Mouse (Mus musculus): Measurements from ENCODE around the gene Kif3c. TPM values are rescaled to one million over a fixed set of nuclear protein-coding genes. Genes with fewer than 3 reads are reported as not detected.

The Kif3c gene
- polyA plus RNA-seq, 1 experiment: 1.0 TPM

GRCm38 (mm10) chr12:3356824-3357223, 8.1 kb upstream of the Kif3c start:
- Histone ChIP-seq H3K27me3 (ENCODE audit: control insufficient read depth, insufficient read depth, low read length) (no peaks in the 10 kb centered on the region), H3K27ac (ENCODE audit: control insufficient read depth, insufficient read depth, low read depth, low read length) (no peak overlapping the region), H3K4me1 (ENCODE audit: control insufficient read depth, insufficient read depth, low read length) (no peaks in the 10 kb centered on the region), H3K4me3 (ENCODE audit: control insufficient read depth, low read depth, low read length) (peak overlapping the region; percentile 58), H3K36me3 (ENCODE audit: control insufficient read depth, insufficient read depth, low read length) (no peaks in the 10 kb centered on the region)
- TF ChIP-seq POLR2A (IDR thresholded peaks at IDR 0.05; ENCODE audit: control insufficient read depth, low read depth, low read length): no peak
- TF ChIP-seq CTCF (IDR thresholded peaks at IDR 0.05; ENCODE audit: control insufficient read depth, insufficient read depth, insufficient replicate concordance, low read depth, low read length): no peak

- no peaks in the 10 kb centered on the region for H3K36me3 ChIP-seq (ENCODE audit: control insufficient read depth, insufficient read depth, low read length)
- TF ChIP-seq POLR2A (IDR thresholded peaks at IDR 0.05; ENCODE audit: control insufficient read depth, low read depth, low read length) (no peak), CTCF (IDR thresholded peaks at IDR 0.05; ENCODE audit: control insufficient read depth, insufficient read depth, insufficient replicate concordance, low read depth, low read length) (no peak)
- H3K27ac ChIP-seq (ENCODE audit: control insufficient read depth, insufficient read depth, low read depth, low read length): no peak overlapping the region
- H3K27me3 ChIP-seq (ENCODE audit: control insufficient read depth, insufficient read depth, low read length): no peaks in the 10 kb centered on the region
- H3K4me1 ChIP-seq (ENCODE audit: control insufficient read depth, insufficient read depth, low read length): peaks cover under 1% of the 10 kb centered on the region
- no peak overlapping the region for H3K4me3 ChIP-seq (ENCODE audit: control insufficient read depth, low read depth, low read length)
Observed at GRCm38 (mm10) chr12:3359302-3359701, 5.6 kb upstream of the Kif3c start.

GRCm38 (mm10) chr12:3360043-3360442, 4.9 kb upstream of the Kif3c start:
- Histone ChIP-seq H3K4me1 (ENCODE audit: control insufficient read depth, insufficient read depth, low read length) (peaks cover 7% of the 10 kb centered on the region), H3K27me3 (ENCODE audit: control insufficient read depth, insufficient read depth, low read length) (no peaks in the 10 kb centered on the region), H3K27ac (ENCODE audit: control insufficient read depth, insufficient read depth, low read depth, low read length) (no peak overlapping the region), H3K4me3 (ENCODE audit: control insufficient read depth, low read depth, low read length) (no peak overlapping the region), H3K36me3 (ENCODE audit: control insufficient read depth, insufficient read depth, low read length) (no peaks in the 10 kb centered on the region)
- no peak for TF ChIP-seq CTCF (IDR thresholded peaks at IDR 0.05; ENCODE audit: control insufficient read depth, insufficient read depth, insufficient replicate concordance, low read depth, low read length)
- TF ChIP-seq POLR2A (IDR thresholded peaks at IDR 0.05; ENCODE audit: control insufficient read depth, low read depth, low read length): no peak

- no peak for TF ChIP-seq CTCF (IDR thresholded peaks at IDR 0.05; ENCODE audit: control insufficient read depth, insufficient read depth, insufficient replicate concordance, low read depth, low read length)
- TF ChIP-seq POLR2A (IDR thresholded peaks at IDR 0.05; ENCODE audit: control insufficient read depth, low read depth, low read length): no peak
- H3K27me3 ChIP-seq (ENCODE audit: control insufficient read depth, insufficient read depth, low read length): no peaks in the 10 kb centered on the region
- H3K4me1 ChIP-seq (ENCODE audit: control insufficient read depth, insufficient read depth, low read length): peaks cover 21% of the 10 kb centered on the region
- H3K4me3 ChIP-seq (ENCODE audit: control insufficient read depth, low read depth, low read length): no peak overlapping the region
- H3K36me3 ChIP-seq (ENCODE audit: control insufficient read depth, insufficient read depth, low read length): no peaks in the 10 kb centered on the region
- H3K27ac ChIP-seq (ENCODE audit: control insufficient read depth, insufficient read depth, low read depth, low read length): no peak overlapping the region
Observed at GRCm38 (mm10) chr12:3364076-3364475, 856 bp upstream of the Kif3c start.

GRCm38 (mm10) chr12:3365449-3366189, 687 bp downstream of the Kif3c start:
- no peak overlapping the region for H3K27ac ChIP-seq (ENCODE audit: control insufficient read depth, insufficient read depth, low read depth, low read length)
- H3K4me1 ChIP-seq (ENCODE audit: control insufficient read depth, insufficient read depth, low read length): peaks cover 21% of the 10 kb centered on the region
- H3K27me3 ChIP-seq (ENCODE audit: control insufficient read depth, insufficient read depth, low read length): no peaks in the 10 kb centered on the region
- TF ChIP-seq POLR2A (IDR thresholded peaks at IDR 0.05; ENCODE audit: control insufficient read depth, low read depth, low read length) (no peak), CTCF (IDR thresholded peaks at IDR 0.05; ENCODE audit: control insufficient read depth, insufficient read depth, insufficient replicate concordance, low read depth, low read length) (no peak)
- no peaks in the 10 kb centered on the region for H3K36me3 ChIP-seq (ENCODE audit: control insufficient read depth, insufficient read depth, low read length)
- peak overlapping the region; percentile 64 for H3K4me3 ChIP-seq (ENCODE audit: control insufficient read depth, low read depth, low read length)

GRCm38 (mm10) chr12:3366190-3366956, 1.4 kb downstream of the Kif3c start:
- no peak overlapping the region; the same call in 1 of the 2 replicates for H3K4me3 ChIP-seq (ENCODE audit: control insufficient read depth, low read depth, low read length)
- no peaks in the 10 kb centered on the region for H3K36me3 ChIP-seq (ENCODE audit: control insufficient read depth, insufficient read depth, low read length)
- no peaks in the 10 kb centered on the region for H3K27me3 ChIP-seq (ENCODE audit: control insufficient read depth, insufficient read depth, low read length)
- no peak overlapping the region for H3K27ac ChIP-seq (ENCODE audit: control insufficient read depth, insufficient read depth, low read depth, low read length)
- peaks cover 21% of the 10 kb centered on the region for H3K4me1 ChIP-seq (ENCODE audit: control insufficient read depth, insufficient read depth, low read length)
- TF ChIP-seq CTCF (IDR thresholded peaks at IDR 0.05; ENCODE audit: control insufficient read depth, insufficient read depth, insufficient replicate concordance, low read depth, low read length) (no peak), POLR2A (IDR thresholded peaks at IDR 0.05; ENCODE audit: control insufficient read depth, low read depth, low read length) (no peak)

- H3K27ac ChIP-seq (ENCODE audit: control insufficient read depth, insufficient read depth, low read depth, low read length): no peak overlapping the region
- peaks cover 21% of the 10 kb centered on the region for H3K4me1 ChIP-seq (ENCODE audit: control insufficient read depth, insufficient read depth, low read length)
- H3K36me3 ChIP-seq (ENCODE audit: control insufficient read depth, insufficient read depth, low read length): no peaks in the 10 kb centered on the region
- TF ChIP-seq CTCF (IDR thresholded peaks at IDR 0.05; ENCODE audit: control insufficient read depth, insufficient read depth, insufficient replicate concordance, low read depth, low read length): no peak
- TF ChIP-seq POLR2A (IDR thresholded peaks at IDR 0.05; ENCODE audit: control insufficient read depth, low read depth, low read length): no peak
- H3K4me3 ChIP-seq (ENCODE audit: control insufficient read depth, low read depth, low read length): no peak overlapping the region
- no peaks in the 10 kb centered on the region for H3K27me3 ChIP-seq (ENCODE audit: control insufficient read depth, insufficient read depth, low read length)
Observed at GRCm38 (mm10) chr12:3366957-3367260, 2.0 kb downstream of the Kif3c start.

All from testis, adult 2 months (tissue).